Comparison of ENCODE assay signal across 26 mouse cellular contexts in genomic region chr1:185452461-185452860, GRCm38 (mm10). TPM values are rescaled to one million over a fixed set of nuclear protein-coding genes. Genes with fewer than 3 reads are reported as not detected.
DNase-seq lines count a peak whose midpoint lies in the region; ATAC-seq and TF ChIP-seq lines count a peak whose summit lies in the region.
"Had no signal": no experiment of that assay in that cellular context is flagged by ENCODE, and none has a peak within 500 bp of the region (broad histone marks: within the 10 kb centered on the region; RNA-seq: fewer than 3 reads in every experiment).

No protein-coding gene starts in this region.

- no peak overlapping the region for H3K4me3 ChIP-seq in liver, embryonic 11.5 days (ENCODE audit: low read depth, low read length)
- no peak overlapping the region for H3K4me3 ChIP-seq in liver, embryonic 14.5 days (ENCODE audit: insufficient read depth in 1 of 2, low read depth in 2 of 2, low read length in 2 of 2)
- no peak overlapping the region for H3K4me3 ChIP-seq in liver, postnatal 0 days (ENCODE audit: low read depth, low read length)
- H3K4me3 ChIP-seq in intestine, embryonic 15.5 days (replicated peaks), result no peak overlapping the region
- H3K4me3 ChIP-seq: forebrain, embryonic 10.5 days; forebrain, embryonic 13.5 days; heart, adult 2 months; heart, embryonic 10.5 days; heart, embryonic 13.5 days had no signal

- H3K27ac ChIP-seq in liver, embryonic 11.5 days (ENCODE audit: low read depth, low read length), result peak overlapping the region; percentile 68
- H3K27ac ChIP-seq in liver, embryonic 14.5 days, result peak overlapping the region; percentile 97
- H3K27ac ChIP-seq in liver, postnatal 0 days (ENCODE audit: low read depth), result 0 out of 2 replicates have a peak overlapping the region, but pooled peaks have one; percentile 24
- H3K27ac ChIP-seq in intestine, embryonic 15.5 days, result no peak overlapping the region
- H3K27ac ChIP-seq: forebrain, embryonic 10.5 days; forebrain, embryonic 13.5 days; heart, adult 2 months; heart, embryonic 13.5 days; hindbrain, embryonic 14.5 days; hindbrain, postnatal 0 days had no signal

- no peak for DNase-seq in liver, embryonic 11.5 days (ENCODE audit: low spot score)
- DNase-seq in liver, result no peak
- no peak for DNase-seq in liver, embryonic 14.5 days (ENCODE audit: low read depth in 3 of 3, low spot score in 3 of 3)
- no peak for DNase-seq in liver, postnatal 0 days
- DNase-seq in adrenal gland, adult 8-10 months, result no peak
- no peak for DNase-seq in lung, adult 18-20 months
- DNase-seq in adrenal gland, postnatal 36 days, result no peak
- DNase-seq: adrenal gland, postnatal 14 days; cerebellum, adult 18-20 months; cerebellum, adult 9-10 months; cerebellum, postnatal 14 days; gastrocnemius, postnatal 10 days; gastrocnemius, postnatal 36 days; heart, adult 2 months; heart, postnatal 14 days; heart, postnatal 4 days had no signal

- H3K36me3 ChIP-seq in liver, embryonic 11.5 days (ENCODE audit: control insufficient read depth, insufficient read depth, low read length), result peaks cover 8% of the 10 kb centered on the region; the same call in 1 of the 2 replicates
- H3K36me3 ChIP-seq in liver, embryonic 14.5 days (replicated peaks; ENCODE audit: control insufficient read depth, insufficient read depth, low read depth), result peaks cover 12% of the 10 kb centered on the region
- H3K36me3 ChIP-seq in liver, postnatal 0 days (replicated peaks; ENCODE audit: insufficient read depth, low read length), result peaks cover 10% of the 10 kb centered on the region
- H3K36me3 ChIP-seq in intestine, embryonic 15.5 days, result no peaks in the 10 kb centered on the region
- H3K36me3 ChIP-seq: forebrain, embryonic 10.5 days; heart, embryonic 10.5 days; heart, embryonic 13.5 days had no signal

- no peak for TF ChIP-seq CTCF in liver, embryonic 14.5 days (IDR thresholded peaks at IDR 0.05; ENCODE audit: low read depth)
- TF ChIP-seq CTCF in liver, postnatal 0 days (IDR thresholded peaks at IDR 0.05; ENCODE audit: low read depth), result no peak

- TF ChIP-seq EP300 in liver, embryonic 14.5 days (IDR thresholded peaks at IDR 0.05; ENCODE audit: low read depth), result peak; percentile 59; the same call in 1 of the 2 replicates
- TF ChIP-seq EP300 in liver, postnatal 0 days (IDR thresholded peaks at IDR 0.05; ENCODE audit: low read depth), result peak; percentile 76

- peaks cover 21% of the 10 kb centered on the region for H3K27me3 ChIP-seq in liver, embryonic 11.5 days (replicated peaks; ENCODE audit: control insufficient read depth, insufficient read depth, low read length)
- 0 out of 2 replicates have a peak, but pooled peaks cover 2% of the 10 kb centered on the region for H3K27me3 ChIP-seq in liver, embryonic 14.5 days (ENCODE audit: control insufficient read depth, insufficient read depth, low read length)
- no peaks in the 10 kb centered on the region; the same call in 1 of the 2 replicates for H3K27me3 ChIP-seq in liver, postnatal 0 days (ENCODE audit: insufficient read depth, low read length)
- H3K27me3 ChIP-seq in intestine, embryonic 15.5 days (replicated peaks), result peaks cover 35% of the 10 kb centered on the region

- H3K4me2 ChIP-seq in liver, embryonic 11.5 days, result no peak overlapping the region
- no peak overlapping the region for H3K4me2 ChIP-seq in liver, embryonic 14.5 days (ENCODE audit: low read depth)
- no peak overlapping the region for H3K4me2 ChIP-seq in liver, postnatal 0 days (ENCODE audit: low read depth, low read length)
- H3K4me2 ChIP-seq in intestine, embryonic 15.5 days (replicated peaks), result no peak overlapping the region
- H3K4me2 ChIP-seq: forebrain, embryonic 13.5 days; hindbrain, embryonic 14.5 days had no signal

- WGBS in liver, embryonic 11.5 days, result 84% methylated on average over 6 of the region's 6 CpGs
- 53% methylated on average over 6 of the region's 6 CpGs for WGBS in liver, embryonic 14.5 days (ENCODE audit: insufficient replicate concordance)
- 35% methylated on average over 5 of the region's 6 CpGs for WGBS in liver, postnatal 0 days (ENCODE audit: insufficient replicate concordance)
- WGBS in intestine, embryonic 15.5 days, result 85% methylated on average over 6 of the region's 6 CpGs

- ATAC-seq in liver, embryonic 11.5 days (replicated peaks; ENCODE audit: low FRiP score), result no peak
- ATAC-seq in liver, embryonic 14.5 days (ENCODE audit: insufficient read depth), result no peak
- no peak for ATAC-seq in liver, postnatal 0 days
- no peak for ATAC-seq in intestine, embryonic 15.5 days
- ATAC-seq: activated CD4-positive, CD25-positive, alpha-beta regulatory T cell, adult 4 months; forebrain, embryonic 13.5 days; forebrain, embryonic 16.5 days; hindbrain, postnatal 0 days had no signal

- no peaks in the 10 kb centered on the region for H3K9me3 ChIP-seq in liver, embryonic 11.5 days (ENCODE audit: control insufficient read depth, low read length)
- H3K9me3 ChIP-seq in liver, embryonic 14.5 days (ENCODE audit: control insufficient read depth, low read length), result no peaks in the 10 kb centered on the region
- H3K9me3 ChIP-seq in liver, postnatal 0 days (ENCODE audit: low read length), result no peaks in the 10 kb centered on the region
- H3K9me3 ChIP-seq in intestine, embryonic 15.5 days, result no peaks in the 10 kb centered on the region
- H3K9me3 ChIP-seq: forebrain, embryonic 10.5 days; forebrain, embryonic 13.5 days; heart, embryonic 10.5 days; heart, embryonic 13.5 days had no signal

- H3K4me1 ChIP-seq in liver, embryonic 11.5 days (replicated peaks; ENCODE audit: control insufficient read depth, insufficient read depth, low read length), result peaks cover 36% of the 10 kb centered on the region
- peaks cover 55 to 56% of the 10 kb centered on the region in 2 experiments for H3K4me1 ChIP-seq in liver, embryonic 14.5 days (replicated peaks; ENCODE audit: control insufficient read depth in 2 of 2, insufficient read depth in 2 of 2, low read length in 1 of 2)
- H3K4me1 ChIP-seq in liver, postnatal 0 days (ENCODE audit: insufficient read depth), result peaks cover 31% of the 10 kb centered on the region
- peaks cover 9% of the 10 kb centered on the region for H3K4me1 ChIP-seq in intestine, embryonic 15.5 days (replicated peaks)

- no peak overlapping the region for H3K9ac ChIP-seq in liver, embryonic 11.5 days (ENCODE audit: low read depth, low read length)
- no peak overlapping the region for H3K9ac ChIP-seq in liver, embryonic 14.5 days (replicated peaks)
- no peak overlapping the region for H3K9ac ChIP-seq in liver, postnatal 0 days (replicated peaks)
- H3K9ac ChIP-seq in intestine, embryonic 15.5 days, result no peak overlapping the region
- H3K9ac ChIP-seq: forebrain, embryonic 13.5 days; heart, embryonic 13.5 days; hindbrain, embryonic 14.5 days had no signal

RNA-seq across cellular contexts. Expression of gene Slc30a10, which starts 2.2 kb away (rescaled TPM):
- 22.8 and 23.5 TPM in 2 replicates for polyA plus RNA-seq in liver, embryonic 11.5 days (2014; fragmentation: Nextera tagmentation; extraction: Ambion mirVana)
- polyA plus RNA-seq in liver, embryonic 14.5 days (2012; rRNA removed), result 19.5 and 21.2 TPM in 2 replicates
- 13.3 and 14.9 TPM in 2 replicates for polyA plus RNA-seq in liver, embryonic 14.5 days (2014; fragmentation: Nextera tagmentation; extraction: Ambion mirVana)
- 8.0 and 9.1 TPM in 2 replicates for polyA plus RNA-seq in liver, postnatal 0 days (2015; fragmentation: Nextera tagmentation; extraction: Ambion mirVana)
- not detected for total RNA-seq in adrenal gland, adult 8-10 months (2022)
- 2.3 TPM in 2 replicates for polyA plus RNA-seq in intestine, embryonic 15.5 days (2015; fragmentation: Nextera tagmentation; extraction: Ambion mirVana)
- under 1 TPM in 1 of 2 experiments, not detected in 1; 0.03 TPM for total RNA-seq in adrenal gland, postnatal 36 days (2021)
- total RNA-seq: gastrocnemius, postnatal 36 days; granulocyte monocyte progenitor cell, adult 5-6 weeks; heart, adult 2 months; heart, postnatal 14 days; heart, postnatal 4 days had no signal
- polyA plus RNA-seq: activated CD4-positive, CD25-positive, alpha-beta regulatory T cell, adult 4 months; heart, adult 2 months had no signal
